Mouse (Mus musculus): ENCODE measurements at regions not wholly inside any gene's neighbourhood (a gene's known extent, or its start where the extent isn't known, plus 50 kb on each side); places are given as distances from the start of the nearest gene placed in this dataset.

- WGBS, result 87% methylated on average over 4 of the region's 4 CpGs
- ATAC-seq (ENCODE audit: low FRiP score), result no peak
- Histone ChIP-seq H3K4me1 (replicated peaks) (peaks cover 33% of the 10 kb centered on the region), H3K27me3 (peaks cover 7% of the 10 kb centered on the region; the same call in 1 of the 2 replicates), H3K4me3 (no peak overlapping the region), H3K9me3 (no peaks in the 10 kb centered on the region), H3K4me2 (no peak overlapping the region), H3K27ac (no peak overlapping the region), H3K36me3 (no peaks in the 10 kb centered on the region), H3K9ac (no peak overlapping the region)
Observed at GRCm38 (mm10) chr15:36896265-36896664, 111.3 kb downstream of the Zfp706 start.

GRCm38 (mm10) chr15:36895031-36895430, 112.5 kb downstream of the Zfp706 start:
- whole genome bisulfite sequencing, result 90% methylated on average over 4 of the region's 4 CpGs
- H3K27me3 ChIP-seq, result peaks cover 10% of the 10 kb centered on the region; the same call in 1 of the 2 replicates

GRCm38 (mm10) chr15:36893407-36893969, 114.1 kb downstream of the Zfp706 start:
- Histone ChIP-seq H3K27me3 (peaks cover 10% of the 10 kb centered on the region; the same call in 1 of the 2 replicates), H3K36me3 (no peaks in the 10 kb centered on the region), H3K9me3 (no peaks in the 10 kb centered on the region), H3K4me2 (no peak overlapping the region), H3K27ac (no peak overlapping the region), H3K4me3 (no peak overlapping the region), H3K4me1 (replicated peaks) (peaks cover 19% of the 10 kb centered on the region), H3K9ac (no peak overlapping the region)
- ATAC-seq (ENCODE audit: low FRiP score), result no peak
- WGBS, result 53% methylated on average over 4 of the region's 4 CpGs

More at GRCm38 (mm10) chr15:36895031-36895430, 112.5 kb downstream of the Zfp706 start:
- Histone ChIP-seq H3K9ac (no peak overlapping the region), H3K9me3 (no peaks in the 10 kb centered on the region), H3K4me2 (no peak overlapping the region), H3K4me3 (no peak overlapping the region), H3K4me1 (replicated peaks) (peaks cover 20% of the 10 kb centered on the region), H3K27ac (no peak overlapping the region), H3K36me3 (no peaks in the 10 kb centered on the region)
- ATAC-seq (ENCODE audit: low FRiP score), result no peak

GRCm38 (mm10) chr15:36892576-36893205, 114.9 kb downstream of the Zfp706 start:
- ATAC-seq (ENCODE audit: low FRiP score), result 0 out of 2 replicates have a peak, but pooled peaks have one; percentile 37
- H3K36me3 ChIP-seq, result no peaks in the 10 kb centered on the region
- H3K27me3 ChIP-seq, result peaks cover 10% of the 10 kb centered on the region; the same call in 1 of the 2 replicates
- peak overlapping the region; percentile 43 for H3K4me2 ChIP-seq
- 0 out of 2 replicates have a peak overlapping the region, but pooled peaks have one; percentile 3 for H3K4me3 ChIP-seq
- WGBS, result 12% methylated on average over 15 of the region's 15 CpGs
- H3K9me3 ChIP-seq, result no peaks in the 10 kb centered on the region
- peaks cover 19% of the 10 kb centered on the region for H3K4me1 ChIP-seq (replicated peaks)
- H3K27ac ChIP-seq, result peak overlapping the region; percentile 30
- peak overlapping the region; percentile 59; the same call in 1 of the 2 replicates for H3K9ac ChIP-seq

- Histone ChIP-seq H3K4me1 (replicated peaks) (peaks cover 19% of the 10 kb centered on the region), H3K36me3 (no peaks in the 10 kb centered on the region), H3K27me3 (peaks cover 10% of the 10 kb centered on the region; the same call in 1 of the 2 replicates), H3K4me2 (no peak overlapping the region), H3K27ac (no peak overlapping the region; the same call in 1 of the 2 replicates), H3K9ac (0 out of 2 replicates have a peak overlapping the region, but pooled peaks have one; percentile 3), H3K9me3 (no peaks in the 10 kb centered on the region), H3K4me3 (no peak overlapping the region)
- ATAC-seq (ENCODE audit: low FRiP score), result no peak
- 23% methylated on average over 12 of the region's 12 CpGs for WGBS
Observed at GRCm38 (mm10) chr15:36891851-36892250, 115.7 kb downstream of the Zfp706 start.

- Histone ChIP-seq H3K36me3 (no peaks in the 10 kb centered on the region), H3K9ac (no peak overlapping the region), H3K27ac (no peak overlapping the region), H3K4me3 (no peak overlapping the region), H3K9me3 (no peaks in the 10 kb centered on the region), H3K4me2 (no peak overlapping the region), H3K4me1 (replicated peaks) (peaks cover 19% of the 10 kb centered on the region), H3K27me3 (peaks cover 10% of the 10 kb centered on the region; the same call in 1 of the 2 replicates)
- no peak for ATAC-seq (ENCODE audit: low FRiP score)
- WGBS, result 63% methylated on average over 1 of the region's 1 CpGs
Observed at GRCm38 (mm10) chr15:36891296-36891695, 116.3 kb downstream of the Zfp706 start.

GRCm38 (mm10) chr15:36889072-36889471, 118.5 kb downstream of the Zfp706 start:
- Histone ChIP-seq H3K9me3 (no peaks in the 10 kb centered on the region), H3K4me2 (no peak overlapping the region), H3K36me3 (no peaks in the 10 kb centered on the region), H3K9ac (no peak overlapping the region), H3K27me3 (peaks cover 10% of the 10 kb centered on the region; the same call in 1 of the 2 replicates), H3K4me3 (no peak overlapping the region), H3K4me1 (replicated peaks) (peaks cover 19% of the 10 kb centered on the region), H3K27ac (no peak overlapping the region)
- 82% methylated on average over 3 of the region's 3 CpGs for WGBS
- no peak for ATAC-seq (ENCODE audit: low FRiP score)

GRCm38 (mm10) chr15:36888351-36889069, 119.1 kb downstream of the Zfp706 start:
- Histone ChIP-seq H3K9ac (no peak overlapping the region), H3K27me3 (peaks cover 10% of the 10 kb centered on the region; the same call in 1 of the 2 replicates), H3K4me1 (replicated peaks) (peaks cover 18% of the 10 kb centered on the region), H3K9me3 (no peaks in the 10 kb centered on the region), H3K4me3 (no peak overlapping the region), H3K4me2 (no peak overlapping the region), H3K36me3 (no peaks in the 10 kb centered on the region), H3K27ac (no peak overlapping the region)
- no peak for ATAC-seq (ENCODE audit: low FRiP score)
- WGBS, result 85% methylated on average over 11 of the region's 11 CpGs

- Histone ChIP-seq H3K36me3 (no peaks in the 10 kb centered on the region), H3K27ac (no peak overlapping the region), H3K4me1 (replicated peaks) (no peaks in the 10 kb centered on the region), H3K9ac (no peak overlapping the region), H3K4me3 (no peak overlapping the region), H3K4me2 (no peak overlapping the region), H3K27me3 (no peaks in the 10 kb centered on the region), H3K9me3 (no peaks in the 10 kb centered on the region)
- no peak for ATAC-seq (ENCODE audit: low FRiP score)
- 85% methylated on average over 11 of the region's 11 CpGs for WGBS
Observed at GRCm38 (mm10) chr15:36884671-36885365, 122.8 kb downstream of the Zfp706 start.

GRCm38 (mm10) chr15:36884074-36884473, 123.5 kb downstream of the Zfp706 start:
- H3K27me3 ChIP-seq, result no peaks in the 10 kb centered on the region
- no peaks in the 10 kb centered on the region for H3K4me1 ChIP-seq (replicated peaks)
- no peak overlapping the region for H3K27ac ChIP-seq
- no peak overlapping the region for H3K9ac ChIP-seq
- WGBS, result 89% methylated on average over 3 of the region's 3 CpGs
- H3K9me3 ChIP-seq, result no peaks in the 10 kb centered on the region
- no peaks in the 10 kb centered on the region for H3K36me3 ChIP-seq
- H3K4me2 ChIP-seq, result no peak overlapping the region
- no peak for ATAC-seq (ENCODE audit: low FRiP score)
- no peak overlapping the region for H3K4me3 ChIP-seq

GRCm38 (mm10) chr15:36883156-36883555, 124.4 kb downstream of the Zfp706 start:
- WGBS, result 83% methylated on average over 6 of the region's 6 CpGs
- H3K4me2 ChIP-seq, result no peak overlapping the region
- H3K4me1 ChIP-seq (replicated peaks), result peaks cover 6% of the 10 kb centered on the region; the same call in 1 of the 2 replicates
- H3K36me3 ChIP-seq, result no peaks in the 10 kb centered on the region
- H3K9ac ChIP-seq, result no peak overlapping the region
- H3K4me3 ChIP-seq, result no peak overlapping the region
- ATAC-seq (ENCODE audit: low FRiP score), result no peak
- no peaks in the 10 kb centered on the region for H3K9me3 ChIP-seq
- no peak overlapping the region for H3K27ac ChIP-seq
- H3K27me3 ChIP-seq, result no peaks in the 10 kb centered on the region

- H3K9me3 ChIP-seq, result no peaks in the 10 kb centered on the region
- no peak overlapping the region for H3K9ac ChIP-seq
- H3K36me3 ChIP-seq, result no peaks in the 10 kb centered on the region
- H3K4me3 ChIP-seq, result no peak overlapping the region
- no peak overlapping the region for H3K4me2 ChIP-seq
- WGBS, result 81% methylated on average over 2 of the region's 2 CpGs
- no peaks in the 10 kb centered on the region for H3K27me3 ChIP-seq
- H3K4me1 ChIP-seq (replicated peaks), result peaks cover 13% of the 10 kb centered on the region; the same call in 1 of the 2 replicates
- H3K27ac ChIP-seq, result no peak overlapping the region
- ATAC-seq (ENCODE audit: low FRiP score), result no peak
Observed at GRCm38 (mm10) chr15:36881576-36881975, 126.0 kb downstream of the Zfp706 start.

All from hindbrain, embryonic 13.5 days (tissue).